Mouse (Mus musculus): ENCODE results near the gene Slc22a14.

DNA sequence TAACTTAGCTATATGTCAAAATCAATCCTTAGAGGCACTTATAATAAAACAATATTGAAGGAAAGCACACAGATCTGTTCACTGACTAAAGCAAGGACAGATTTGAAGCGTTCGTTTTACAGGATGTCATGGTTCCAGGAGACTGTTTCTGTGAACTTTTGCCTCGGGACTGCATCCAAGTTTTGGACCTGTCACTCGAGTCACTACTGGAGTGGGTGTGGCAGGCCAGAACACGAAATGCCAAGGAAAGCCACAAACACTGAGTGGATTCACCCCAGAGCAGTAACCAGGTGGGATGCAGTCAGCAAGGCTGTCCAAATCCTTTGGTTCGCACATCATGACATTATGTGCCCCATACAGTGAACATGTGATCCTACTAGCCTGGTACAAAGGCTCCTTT is 150.8 kb downstream of the Slc22a14 start:
- no peak for TF ChIP-seq KAT2A (conservative IDR thresholded peaks at IDR 0.05; ENCODE audit: low read depth, low read length)
- TF ChIP-seq EP300 (IDR thresholded peaks at IDR 0.05; ENCODE audit: low read depth in 1 of 2, low read length in 2 of 2), result no peak
- no peak for TF ChIP-seq TBP (IDR thresholded peaks at IDR 0.05; ENCODE audit: low read depth, low read length)
- TF ChIP-seq POLR2A (IDR thresholded peaks at IDR 0.05; ENCODE audit: control insufficient read depth in 1 of 2, insufficient read depth in 1 of 2, low read depth in 1 of 2, low read length in 2 of 2, poor library complexity in 1 of 2), result no peak
- TF ChIP-seq CTCF (IDR thresholded peaks at IDR 0.05 in 2 of 3, conservative IDR thresholded peaks at IDR 0.05 in 1 of 3; ENCODE audit: control insufficient read depth in 1 of 3, insufficient read depth in 1 of 3, low read depth in 2 of 3, low read length in 3 of 3, poor library complexity in 1 of 3, severe bottlenecking in 1 of 3), result no peak
- no peak for TF ChIP-seq USF2 (IDR thresholded peaks at IDR 0.05; ENCODE audit: borderline replicate concordance in 1 of 2, insufficient read depth in 1 of 2, low read depth in 1 of 2, low read length in 2 of 2)
- no peak for TF ChIP-seq NRF1 (IDR thresholded peaks at IDR 0.05; ENCODE audit: insufficient read depth, low read depth, low read length, poor library complexity, severe bottlenecking)
- TF ChIP-seq BHLHE40 (IDR thresholded peaks at IDR 0.05; ENCODE audit: borderline replicate concordance, low read depth, low read length), result no peak
- no peak for TF ChIP-seq USF1 (IDR thresholded peaks at IDR 0.05; ENCODE audit: low read depth, low read length)
